Mouse (Mus musculus) midbrain, embryonic 14.5 days (tissue): ENCODE data around the gene Hp. TPM values are rescaled to one million over a fixed set of nuclear protein-coding genes. Genes with fewer than 3 reads are reported as not detected.

Experiments
- ATAC-seq: fragments of 200-750 bp; cut with Nextera tagmentation; 2 replicates; pipeline ENCODE4 v1.8.0; 2017; ENCODE audit warnings: moderate number of reproducible peaks, moderate library complexity; ENCODE audit not compliant: low FRiP score, low TSS enrichment
- DNase-seq: peaks from one replicate; pipeline ENCODE4 v3.0.0-alpha.2; 2015
- H3K27ac ChIP-seq: fragments of 300-500 bp; sonication (generic); replicated peaks from 2 replicates; pipeline ENCODE4 v1.5.1; 2014; ENCODE audit warnings: mild to moderate bottlenecking, low read depth, low read length, moderate library complexity
- H3K27me3 ChIP-seq: fragments of 300-500 bp; sonication (generic); 2 replicates; pipeline ENCODE4 v1.6.1; 2014; ENCODE audit warnings: low read length, control low read depth, mixed read lengths; ENCODE audit not compliant: control insufficient read depth, insufficient read depth
- H3K36me3 ChIP-seq: fragments of 300-500 bp; sonication (generic); 2 replicates; pipeline ENCODE4 v1.6.1; 2014; ENCODE audit warnings: low read length, control low read depth; ENCODE audit not compliant: control insufficient read depth, insufficient read depth
- H3K4me1 ChIP-seq: fragments of 300-500 bp; sonication (generic); 2 replicates; pipeline ENCODE4 v1.6.1; 2014; ENCODE audit warnings: mild to moderate bottlenecking, antibody characterized with exemption, low read length, control low read depth; ENCODE audit not compliant: control insufficient read depth, insufficient read depth
- H3K4me2 ChIP-seq: fragments of 300-500 bp; sonication (generic); 2 replicates; pipeline ENCODE4 v1.6.1; 2014; ENCODE audit warnings: mild to moderate bottlenecking, low read length, moderate library complexity
- H3K4me3 ChIP-seq: fragments of 300-500 bp; sonication (generic); replicated peaks from 2 replicates; pipeline ENCODE4 v1.5.1; 2014; ENCODE audit warnings: low read depth, low read length
- H3K9ac ChIP-seq: fragments of 300-500 bp; sonication (generic); replicated peaks from 2 replicates; pipeline ENCODE4 v1.6.1; 2014; ENCODE audit warnings: mild to moderate bottlenecking, low read length, moderate library complexity
- H3K9me3 ChIP-seq: fragments of 300-500 bp; sonication (generic); 2 replicates; pipeline ENCODE4 v1.6.1; 2016; ENCODE audit warnings: low read length, control low read depth, mixed read lengths; ENCODE audit not compliant: control insufficient read depth
- WGBS: fragments of 180-500 bp; shearing (Covaris S2); extraction: QIAGEN DNeasy Blood & Tissue Kit; methylation state at CpG from one replicate; pipeline ENCODE4 v1.1.7; 2014; 5-methylcytosine and 5-hydroxymethylcytosine counted together
- polyA plus RNA-seq: library from polyadenylated mRNA; unstranded; fragments of >200 nt; fragmentation: Nextera tagmentation; extraction: Ambion mirVana; gene quantifications from 2 replicates; pipeline ENCODE4 v1.2.1, GENCODE M21; 2014

Gene Hp
- polyA plus RNA-seq, 1 experiment from 2014 or later = not detected

- H3K4me2 ChIP-seq = no peak overlapping the region
- no peaks in the 10 kb centered on the region for H3K27me3 ChIP-seq
- 51% methylated on average over 8 of the region's 8 CpGs for WGBS
- DNase-seq (peak; percentile 60), ATAC-seq (no peak)
- H3K4me1 ChIP-seq = no peaks in the 10 kb centered on the region
- H3K27ac ChIP-seq = no peak overlapping the region
- H3K9me3 ChIP-seq = no peaks in the 10 kb centered on the region
- H3K4me3 ChIP-seq = no peak overlapping the region
- no peak overlapping the region for H3K9ac ChIP-seq
- peaks cover 39% of the 10 kb centered on the region for H3K36me3 ChIP-seq
These were observed 16.9 kb upstream of the Hp start for GRCm38 (mm10) chr8:109595854-109596253.

- 80% methylated on average over 6 of the region's 6 CpGs for WGBS
- peak; percentile 71 for DNase-seq
- H3K27me3 ChIP-seq = no peaks in the 10 kb centered on the region
These were observed 14.3 kb upstream of the Hp start for GRCm38 (mm10) chr8:109593117-109593788.

GRCm38 (mm10) chr8:109592164-109592563 lies 13.2 kb upstream of the Hp start:
- no peaks in the 10 kb centered on the region for H3K4me1 ChIP-seq
- no peaks in the 10 kb centered on the region for H3K27me3 ChIP-seq
- H3K36me3 ChIP-seq = peaks cover 32% of the 10 kb centered on the region
- no peak overlapping the region for H3K4me2 ChIP-seq
- no peak for DNase-seq
- H3K9me3 ChIP-seq = no peaks in the 10 kb centered on the region
- ATAC-seq = no peak
- H3K9ac ChIP-seq = no peak overlapping the region
- no peak overlapping the region for H3K27ac ChIP-seq
- no peak overlapping the region for H3K4me3 ChIP-seq
- 91% methylated on average over 5 of the region's 5 CpGs for WGBS

More at GRCm38 (mm10) chr8:109593117-109593788, 14.3 kb upstream of the Hp start:
- no peak overlapping the region for H3K4me3 ChIP-seq
- H3K9ac ChIP-seq = no peak overlapping the region
- no peaks in the 10 kb centered on the region for H3K4me1 ChIP-seq
- peaks cover 32% of the 10 kb centered on the region for H3K36me3 ChIP-seq
- H3K27ac ChIP-seq = no peak overlapping the region
- H3K9me3 ChIP-seq = no peaks in the 10 kb centered on the region
- ATAC-seq = no peak
- no peak overlapping the region for H3K4me2 ChIP-seq

GRCm38 (mm10) chr8:109591367-109591766 lies 12.4 kb upstream of the Hp start:
- H3K4me3 ChIP-seq = no peak overlapping the region
- H3K27ac ChIP-seq = no peak overlapping the region
- no peaks in the 10 kb centered on the region for H3K4me1 ChIP-seq
- H3K9me3 ChIP-seq = no peaks in the 10 kb centered on the region
- no peak overlapping the region for H3K4me2 ChIP-seq
- 82% methylated on average over 3 of the region's 3 CpGs for WGBS
- H3K36me3 ChIP-seq = peaks cover 26% of the 10 kb centered on the region; the same call in 1 of the 2 replicates
- ATAC-seq (no peak), DNase-seq (no peak)
- H3K9ac ChIP-seq = no peak overlapping the region
- no peaks in the 10 kb centered on the region for H3K27me3 ChIP-seq

GRCm38 (mm10) chr8:109590901-109591300 lies 11.9 kb upstream of the Hp start:
- whole genome bisulfite sequencing = 91% methylated on average over 9 of the region's 9 CpGs

GRCm38 (mm10) chr8:109586972-109587504 lies 8.1 kb upstream of the Hp start:
- ATAC-seq = no peak
- 76% methylated on average over 7 of the region's 7 CpGs for WGBS

More at GRCm38 (mm10) chr8:109590901-109591300, 11.9 kb upstream of the Hp start:
- Histone ChIP-seq H3K9me3 (no peaks in the 10 kb centered on the region), H3K36me3 (peaks cover 26% of the 10 kb centered on the region; the same call in 1 of the 2 replicates), H3K4me2 (no peak overlapping the region), H3K9ac (no peak overlapping the region), H3K4me1 (no peaks in the 10 kb centered on the region), H3K27me3 (no peaks in the 10 kb centered on the region), H3K4me3 (no peak overlapping the region), H3K27ac (no peak overlapping the region)
- DNase-seq = no peak
- no peak for ATAC-seq

GRCm38 (mm10) chr8:109585652-109586051 lies 6.7 kb upstream of the Hp start:
- ATAC-seq = no peak
- Histone ChIP-seq H3K27me3 (no peaks in the 10 kb centered on the region), H3K9me3 (no peaks in the 10 kb centered on the region), H3K4me3 (no peak overlapping the region), H3K4me1 (no peaks in the 10 kb centered on the region), H3K9ac (no peak overlapping the region), H3K36me3 (no peaks in the 10 kb centered on the region), H3K27ac (no peak overlapping the region), H3K4me2 (no peak overlapping the region)
- DNase-seq = no peak

More at GRCm38 (mm10) chr8:109586972-109587504, 8.1 kb upstream of the Hp start:
- H3K27me3 ChIP-seq = no peaks in the 10 kb centered on the region
- H3K36me3 ChIP-seq = peaks cover 4% of the 10 kb centered on the region; the same call in 1 of the 2 replicates
- H3K4me3 ChIP-seq = no peak overlapping the region
- DNase-seq = no peak
- no peak overlapping the region for H3K9ac ChIP-seq
- no peak overlapping the region for H3K4me2 ChIP-seq
- no peaks in the 10 kb centered on the region for H3K9me3 ChIP-seq
- H3K4me1 ChIP-seq = no peaks in the 10 kb centered on the region
- H3K27ac ChIP-seq = no peak overlapping the region

GRCm38 (mm10) chr8:109584830-109585229 lies 5.9 kb upstream of the Hp start:
- Histone ChIP-seq H3K4me1 (no peaks in the 10 kb centered on the region), H3K27ac (no peak overlapping the region), H3K27me3 (no peaks in the 10 kb centered on the region), H3K36me3 (no peaks in the 10 kb centered on the region), H3K9ac (no peak overlapping the region), H3K4me3 (no peak overlapping the region), H3K4me2 (no peak overlapping the region), H3K9me3 (no peaks in the 10 kb centered on the region)
- WGBS = 87% methylated on average over 3 of the region's 3 CpGs
- ATAC-seq (no peak), DNase-seq (no peak)

GRCm38 (mm10) chr8:109584293-109584692 lies 5.3 kb upstream of the Hp start:
- H3K9ac ChIP-seq = no peak overlapping the region
- no peak overlapping the region for H3K27ac ChIP-seq
- H3K4me2 ChIP-seq = no peak overlapping the region
- H3K4me1 ChIP-seq = no peaks in the 10 kb centered on the region
- WGBS = 82% methylated on average over 4 of the region's 4 CpGs
- H3K4me3 ChIP-seq = no peak overlapping the region
- DNase-seq (no peak), ATAC-seq (no peak)
- H3K9me3 ChIP-seq = no peaks in the 10 kb centered on the region
- H3K27me3 ChIP-seq = no peaks in the 10 kb centered on the region
- no peaks in the 10 kb centered on the region for H3K36me3 ChIP-seq
